Mouse (Mus musculus) layer of hippocampus, adult 2 months (tissue): ENCODE data around the gene Nsun2. TPM values are rescaled to one million over a fixed set of nuclear protein-coding genes. Genes with fewer than 3 reads are reported as not detected.

Experiments
- DNase-seq, 2 experiments: peaks; one replicate each; pipeline ENCODE4 v3.0.0; 2022; ENCODE audit warnings: low spot score in 2 of 2
- H3K27ac ChIP-seq: fragments of 200-600 bp; 2 replicates; pipeline ENCODE4 v1.8.1; 2022
- H3K4me3 ChIP-seq: fragments of 200-600 bp; 2 replicates; pipeline ENCODE4 v1.8.1; 2022; ENCODE audit warnings: mild to moderate bottlenecking
- CTCF ChIP-seq: fragments of 200-600 bp; conservative IDR thresholded peaks from 2 replicates; pipeline ENCODE4 v1.8.1; 2022; ENCODE audit warnings: antibody characterized with exemption, mild to moderate bottlenecking, moderate library complexity
- total RNA-seq, 2 experiments: library from RNA; stranded (reverse); gene quantifications; 2 replicates each; pipeline ENCODE4 v1.2.3; 2021

Nsun2 gene
- total RNA-seq, 2 experiments from 2014 or later, result 99.2 to 99.8 TPM

- Histone ChIP-seq H3K4me3 (no peak overlapping the region), H3K27ac (no peak overlapping the region)
- TF ChIP-seq CTCF, result no peak
- no peak for DNase-seq
These were observed 140.5 kb downstream of the Nsun2 start for GRCm38 (mm10) chr13:69673921-69674618.

Other genes starting within 250 kb of the Nsun2 start
- 10 to 100 TPM; 44.0 to 46.4 TPM for gene Tent4a, start 871 bp downstream of the Nsun2 start, total RNA-seq
- 1 to 10 TPM; 8.2 to 8.6 TPM for gene Srd5a1, start 77.7 kb downstream of the Nsun2 start, total RNA-seq
- 100 to 1,000 TPM; 187 to 203 TPM for gene Ube2ql1, start 206.1 kb downstream of the Nsun2 start, total RNA-seq